Mouse (Mus musculus): Measurements from ENCODE around the gene Tpbgl. TPM values are rescaled to one million over a fixed set of nuclear protein-coding genes. Genes with fewer than 3 reads are reported as not detected.

Gene Tpbgl
- total and polyA plus RNA-seq, 3 experiments, result 0.07 to 0.25 TPM; not detected in 1

GRCm38 (mm10) chr7:99670915-99671314 is 44.0 kb upstream of the Tpbgl start:
- H3K9ac ChIP-seq (ENCODE audit: insufficient read depth, low read depth), result no peak overlapping the region
- no peaks in the 10 kb centered on the region for H3K27me3 ChIP-seq (replicated peaks)

DNA sequence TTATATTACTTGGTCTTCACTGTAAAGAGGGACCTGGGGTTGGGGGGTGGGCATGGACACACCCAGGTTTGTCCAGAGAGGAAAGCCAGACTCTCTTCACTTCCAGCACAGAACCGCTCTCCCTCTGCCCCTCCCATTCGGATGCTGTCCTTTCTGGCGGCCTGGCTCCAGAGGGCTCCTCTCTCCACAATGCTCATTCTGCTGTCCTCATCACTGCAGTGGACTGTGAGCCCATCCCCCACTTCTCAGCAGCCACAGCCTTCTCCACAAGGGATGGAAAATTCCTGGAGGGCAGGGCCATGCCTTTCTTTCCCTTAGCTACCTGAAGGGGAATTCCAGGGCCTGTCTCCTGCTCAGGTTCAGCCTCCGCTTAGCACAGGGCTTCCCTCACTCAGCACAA is 41.9 kb upstream of the Tpbgl start:
- Histone ChIP-seq H3K79me2 (replicated peaks; ENCODE audit: control insufficient read depth, extremely low read depth, insufficient read depth, poor library complexity, severe bottlenecking) (no peaks in the 10 kb centered on the region), H3K9me3 (replicated peaks; ENCODE audit: low read length) (no peaks in the 10 kb centered on the region), H3K27ac (ENCODE audit: insufficient read depth, low read depth) (no peak overlapping the region), H3K9ac (ENCODE audit: insufficient read depth, low read depth) (no peak overlapping the region), H3K36me3 (replicated peaks in 1 of 2; ENCODE audit: control insufficient read depth in 1 of 2, insufficient read depth in 1 of 2, low read length in 1 of 2) (no peaks in the 10 kb centered on the region), H3K27me3 (replicated peaks) (no peaks in the 10 kb centered on the region), H3K4me3 (replicated peaks in 1 of 3; ENCODE audit: low read depth in 2 of 3, low read length in 2 of 3, poor library complexity in 1 of 3) (no peak overlapping the region), H3K4me1 (ENCODE audit: control insufficient read depth in 1 of 2, insufficient read depth in 2 of 2) (peaks cover 22 to 47% of the 10 kb centered on the region in 2 experiments), H3K4me2 (ENCODE audit: insufficient read depth, low read depth, poor library complexity, severe bottlenecking) (no peak overlapping the region)
- no peak for DNase-seq (ENCODE audit: extremely low read depth)
- dilution Hi-C loops (cut with MboI; ENCODE audit: extremely low pct_ligation_motif_present, extremely low pct_unique_long_range_greater_than_20kb, low sequenced_read_pairs), result no loop called here
- in situ Hi-C loops (cut with MboI; ENCODE audit: low pct_ligation_motif_present, low pct_unique_long_range_greater_than_20kb, low sequenced_read_pairs), result no loop called here
- TF ChIP-seq POLR2A (IDR thresholded peaks at IDR 0.05; ENCODE audit: low read depth, low read length), result no peak
- TF ChIP-seq TCF12 (IDR thresholded peaks at IDR 0.05; ENCODE audit: low read depth, low read length), result no peak
- no peak for TF ChIP-seq MAX (IDR thresholded peaks at IDR 0.05; ENCODE audit: low read length)
- TF ChIP-seq JUN (IDR thresholded peaks at IDR 0.05; ENCODE audit: insufficient read depth, low read depth, low read length), result no peak
- no peak for TF ChIP-seq CHD2 (IDR thresholded peaks at IDR 0.05; ENCODE audit: low read length)
- TF ChIP-seq JUND (conservative IDR thresholded peaks at IDR 0.05; ENCODE audit: low read depth, low read length), result no peak
- TF ChIP-seq NELFE (IDR thresholded peaks at IDR 0.05; ENCODE audit: low read depth, low read length), result no peak
- no peak for TF ChIP-seq HCFC1 (IDR thresholded peaks at IDR 0.05; ENCODE audit: low read depth, low read length)
- no peak for TF ChIP-seq SMC3 (IDR thresholded peaks at IDR 0.05; ENCODE audit: low read depth, low read length)
- TF ChIP-seq IRF4 (IDR thresholded peaks at IDR 0.05; ENCODE audit: low read depth, low read length), result no peak

More at GRCm38 (mm10) chr7:99670915-99671314, 44.0 kb upstream of the Tpbgl start:
- Histone ChIP-seq H3K4me1 (ENCODE audit: control insufficient read depth in 1 of 2, insufficient read depth in 2 of 2) (peaks cover 25 to 47% of the 10 kb centered on the region in 2 experiments), H3K27ac (ENCODE audit: insufficient read depth, low read depth) (no peak overlapping the region), H3K4me2 (ENCODE audit: insufficient read depth, low read depth, poor library complexity, severe bottlenecking) (no peak overlapping the region), H3K9me3 (replicated peaks; ENCODE audit: low read length) (no peaks in the 10 kb centered on the region), H3K4me3 (replicated peaks in 1 of 3; ENCODE audit: low read depth in 2 of 3, low read length in 2 of 3, poor library complexity in 1 of 3) (no peak overlapping the region), H3K36me3 (replicated peaks in 1 of 2; ENCODE audit: control insufficient read depth in 1 of 2, insufficient read depth in 1 of 2, low read length in 1 of 2) (no peaks in the 10 kb centered on the region), H3K79me2 (replicated peaks; ENCODE audit: control insufficient read depth, extremely low read depth, insufficient read depth, poor library complexity, severe bottlenecking) (no peaks in the 10 kb centered on the region)
- DNase-seq (ENCODE audit: extremely low read depth), result no peak
- dilution Hi-C loops (cut with MboI; ENCODE audit: extremely low pct_ligation_motif_present, extremely low pct_unique_long_range_greater_than_20kb, low sequenced_read_pairs) (no loop called here), in situ Hi-C loops (cut with MboI; ENCODE audit: low pct_ligation_motif_present, low pct_unique_long_range_greater_than_20kb, low sequenced_read_pairs) (no loop called here)
- TF ChIP-seq CTCF (conservative IDR thresholded peaks at IDR 0.05 in 1 of 2, IDR thresholded peaks at IDR 0.05 in 1 of 2; ENCODE audit: low read depth in 2 of 2, low read length in 2 of 2) (peak in 1 of 2 experiments; percentile 29; a peak in 3 of 4 replicates), JUND (conservative IDR thresholded peaks at IDR 0.05; ENCODE audit: low read depth, low read length) (no peak)

GRCm38 (mm10) chr7:99667096-99667495 is 40.2 kb upstream of the Tpbgl start:
- dilution Hi-C loops (cut with MboI; ENCODE audit: extremely low pct_ligation_motif_present, extremely low pct_unique_long_range_greater_than_20kb, low sequenced_read_pairs), result no loop called here
- Histone ChIP-seq H3K36me3 (replicated peaks in 1 of 2; ENCODE audit: control insufficient read depth in 1 of 2, insufficient read depth in 1 of 2, low read length in 1 of 2) (no peaks in the 10 kb centered on the region), H3K4me1 (ENCODE audit: control insufficient read depth in 1 of 2, insufficient read depth in 2 of 2) (peaks cover 22 to 41% of the 10 kb centered on the region in 2 experiments), H3K9ac (ENCODE audit: insufficient read depth, low read depth) (no peak overlapping the region), H3K79me2 (replicated peaks; ENCODE audit: control insufficient read depth, extremely low read depth, insufficient read depth, poor library complexity, severe bottlenecking) (no peaks in the 10 kb centered on the region), H3K4me2 (ENCODE audit: insufficient read depth, low read depth, poor library complexity, severe bottlenecking) (no peak overlapping the region), H3K4me3 (replicated peaks in 1 of 3; ENCODE audit: low read depth in 2 of 3, low read length in 2 of 3, poor library complexity in 1 of 3) (no peak overlapping the region), H3K27ac (ENCODE audit: insufficient read depth, low read depth) (no peak overlapping the region), H3K27me3 (replicated peaks) (peaks cover 2% of the 10 kb centered on the region), H3K9me3 (replicated peaks; ENCODE audit: low read length) (no peaks in the 10 kb centered on the region)
- in situ Hi-C loops (cut with MboI; ENCODE audit: low pct_ligation_motif_present, low pct_unique_long_range_greater_than_20kb, low sequenced_read_pairs), result no loop called here
- TF ChIP-seq USF1 (IDR thresholded peaks at IDR 0.05; ENCODE audit: low read depth, low read length), result no peak
- TF ChIP-seq USF2 (conservative IDR thresholded peaks at IDR 0.05; ENCODE audit: low read depth, low read length), result no peak
- TF ChIP-seq CHD1 (IDR thresholded peaks at IDR 0.05; ENCODE audit: low read depth, low read length), result no peak
- TF ChIP-seq MYC (IDR thresholded peaks at IDR 0.05; ENCODE audit: low read depth, low read length), result no peak
- no peak for TF ChIP-seq GABPA (IDR thresholded peaks at IDR 0.05; ENCODE audit: insufficient replicate concordance, low read depth, low read length)
- no peak for TF ChIP-seq ZNF384 (IDR thresholded peaks at IDR 0.05; ENCODE audit: low read depth, low read length)
- DNase-seq (ENCODE audit: extremely low read depth), result no peak
